Mouse (Mus musculus): ENCODE measurements at regions not wholly inside any gene's neighbourhood (a gene's known extent, or its start where the extent isn't known, plus 50 kb on each side); places are given as distances from the start of the nearest gene placed in this dataset.

DNA sequence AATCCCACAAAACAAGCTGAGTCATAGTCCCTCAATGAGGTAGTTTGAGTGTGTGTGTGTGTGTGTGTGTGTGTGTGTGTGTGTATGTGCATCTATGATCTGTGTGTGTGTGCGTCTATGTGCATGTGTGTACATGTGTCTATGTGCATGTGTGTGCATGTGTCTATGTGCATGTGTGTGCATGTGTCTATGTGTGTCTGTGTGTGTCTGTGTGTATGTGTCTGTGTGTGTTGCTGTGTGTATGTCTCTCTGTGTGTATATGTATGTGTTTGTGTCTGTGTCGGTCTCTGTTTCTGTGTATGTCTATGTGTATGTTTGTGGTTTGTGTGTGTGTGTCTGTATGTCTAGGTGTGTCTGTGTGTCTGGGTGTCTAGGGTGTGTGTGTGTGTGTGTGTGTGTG lies 309.1 kb upstream of the Brinp3 start:
- DNase-seq, result no peak

DNA sequence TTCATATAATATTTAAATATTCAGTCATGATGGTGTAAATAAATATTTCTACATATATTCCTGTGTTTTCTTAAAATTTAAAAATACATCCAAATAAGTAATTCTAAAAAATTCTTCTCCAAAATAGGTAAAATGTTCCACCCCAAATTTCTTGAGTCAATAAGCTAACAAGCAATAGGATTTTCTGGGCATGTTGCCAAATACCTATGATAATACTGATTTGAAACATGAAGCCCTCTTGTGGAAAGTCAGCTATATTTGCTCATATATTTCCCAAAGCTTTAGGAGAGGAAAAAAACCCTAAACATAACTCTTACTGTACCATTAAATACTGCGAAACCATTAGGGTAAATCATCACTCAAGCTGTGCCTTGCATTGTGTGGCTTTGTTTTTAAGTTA lies 282.9 kb upstream of the Brinp3 start:
- no peak for DNase-seq

DNA sequence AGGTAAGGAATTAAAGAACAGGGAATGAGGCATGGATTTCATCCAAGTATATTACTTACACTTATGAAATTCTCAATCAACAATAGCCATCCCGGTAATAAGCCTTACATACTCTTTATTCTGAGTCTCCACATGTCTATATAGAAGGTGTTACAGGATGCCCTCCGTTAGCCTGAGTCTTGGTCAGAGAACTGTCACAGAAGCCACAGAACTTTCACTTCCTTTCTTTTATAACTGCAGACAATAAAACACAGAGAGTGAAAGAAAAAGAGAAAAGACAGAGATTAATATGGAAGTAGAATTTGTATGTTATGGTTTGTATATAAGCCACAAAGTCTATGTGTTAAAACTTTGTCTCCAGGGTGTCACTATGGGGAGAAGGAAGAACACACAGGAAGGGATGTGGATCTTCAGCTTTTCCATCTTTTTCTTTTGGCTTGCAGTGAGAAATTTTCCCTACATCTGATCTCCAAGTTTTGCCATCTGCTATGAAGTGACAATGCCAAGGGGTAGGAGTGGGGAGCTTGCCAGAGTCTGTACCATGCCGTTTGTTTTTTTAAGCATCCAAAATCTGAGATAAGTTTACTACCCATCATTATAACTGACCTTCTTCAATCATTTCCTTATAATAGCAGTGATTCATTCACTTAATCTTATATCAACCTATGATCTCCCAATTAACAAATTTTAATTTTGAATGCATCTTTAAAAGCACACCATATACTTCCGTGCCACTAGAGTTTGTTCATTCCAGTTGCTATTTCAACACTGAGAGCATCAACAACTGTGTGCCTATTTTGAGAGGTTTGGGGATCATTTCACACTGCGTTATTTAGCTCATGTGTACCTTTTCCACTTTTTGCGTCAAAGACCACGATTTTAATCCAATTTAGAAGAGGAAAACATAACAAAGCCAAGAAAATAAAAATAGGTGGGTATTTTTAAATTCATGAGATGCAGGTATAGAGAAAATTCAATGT lies 262.8 kb upstream of the Brinp3 start:
- DNase-seq, result no peak

- no peak for DNase-seq
Measured at GRCm38 (mm10) chr1:146260400-146260799, 234.2 kb upstream of the Brinp3 start.

DNA sequence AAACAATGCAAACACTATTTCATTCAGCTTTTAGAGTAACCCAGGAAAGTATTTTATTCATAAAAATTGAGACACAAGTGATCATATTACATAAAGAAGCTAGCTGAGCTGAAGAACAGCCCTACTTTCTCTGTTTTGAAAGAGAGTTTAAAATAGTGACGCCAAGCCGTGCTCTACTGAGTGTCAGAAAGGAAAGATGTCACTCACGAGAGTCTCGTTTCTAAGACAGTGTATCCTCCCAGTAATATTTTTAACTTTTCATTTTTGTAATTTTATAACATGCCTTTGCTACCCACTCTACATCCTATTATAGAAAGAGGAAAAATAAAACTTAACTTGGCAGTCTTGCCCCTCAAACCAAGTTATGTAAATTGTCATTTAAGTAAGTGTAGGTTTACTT lies 195.5 kb upstream of the Brinp3 start:
- no peak for DNase-seq

GRCm38 (mm10) chr1:146312547-146312946 lies 182.0 kb upstream of the Brinp3 start:
- DNase-seq, result no peak

GRCm38 (mm10) chr1:146316172-146317158 lies 178.1 kb upstream of the Brinp3 start:
- DNase-seq, result peak; percentile 18

GRCm38 (mm10) chr1:146322026-146322425 lies 172.5 kb upstream of the Brinp3 start:
- no peak for DNase-seq

DNA sequence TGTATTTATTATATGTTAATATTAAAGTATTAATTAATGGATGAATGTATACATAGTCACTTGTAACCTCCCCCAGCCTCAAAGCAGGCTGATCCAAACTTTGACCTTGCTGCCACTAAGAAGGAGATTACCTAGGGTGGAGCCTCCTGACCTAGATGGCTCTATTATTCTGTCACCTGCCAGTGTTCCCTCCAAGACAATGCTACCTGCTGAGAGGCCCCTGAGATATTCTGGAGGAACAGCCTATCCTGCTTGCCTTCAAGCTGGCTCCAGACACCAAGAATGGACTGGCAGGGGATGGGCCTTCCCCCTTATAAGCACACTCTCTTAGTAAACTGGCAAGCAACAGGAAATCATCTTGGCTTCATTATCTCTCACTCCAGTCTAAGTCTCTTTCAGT lies 171.7 kb upstream of the Brinp3 start:
- no peak for DNase-seq

GRCm38 (mm10) chr1:146337049-146337448 lies 157.5 kb upstream of the Brinp3 start:
- DNase-seq, result no peak

GRCm38 (mm10) chr1:146356964-146357363 lies 137.6 kb upstream of the Brinp3 start:
- DNase-seq, result no peak

GRCm38 (mm10) chr1:146358301-146358700 lies 136.3 kb upstream of the Brinp3 start:
- DNase-seq, result no peak

- DNase-seq, result no peak
Measured at GRCm38 (mm10) chr1:146359632-146360031, 134.9 kb upstream of the Brinp3 start.

GRCm38 (mm10) chr1:146360124-146360523 lies 134.4 kb upstream of the Brinp3 start:
- no peak for DNase-seq

GRCm38 (mm10) chr1:146363777-146364176 lies 130.8 kb upstream of the Brinp3 start:
- DNase-seq, result no peak
